Mouse (Mus musculus) intestine, postnatal 0 days (tissue): Measurements from ENCODE around the gene Tfec. TPM values are rescaled to one million over a fixed set of nuclear protein-coding genes. Genes with fewer than 3 reads are reported as not detected.

Experiments used
- ATAC-seq: fragments of 200-750 bp; cut with Nextera tagmentation; 2 replicates; pipeline ENCODE4 v1.8.0; 2017; ENCODE audit warnings: mild to moderate bottlenecking, moderate TSS enrichment, moderate library complexity
- H3K27ac ChIP-seq: fragments of 300-500 bp; sonication (generic); 2 replicates; pipeline ENCODE4 v1.5.1; 2014; ENCODE audit warnings: mild to moderate bottlenecking, low read depth, low read length, moderate library complexity
- H3K27me3 ChIP-seq: fragments of 300-500 bp; sonication (generic); replicated peaks from 2 replicates; pipeline ENCODE4 v1.6.1; 2014; ENCODE audit warnings: low read length, mixed read lengths; ENCODE audit not compliant: control insufficient read depth, insufficient read depth
- H3K36me3 ChIP-seq: fragments of 300-500 bp; sonication (generic); 2 replicates; pipeline ENCODE4 v1.6.1; 2014; ENCODE audit warnings: mild to moderate bottlenecking, moderate library complexity; ENCODE audit not compliant: control insufficient read depth, insufficient read depth
- H3K4me1 ChIP-seq: fragments of 300-500 bp; sonication (generic); replicated peaks from 2 replicates; pipeline ENCODE4 v1.6.1; 2014; ENCODE audit warnings: antibody characterized with exemption, low read length, mixed read lengths; ENCODE audit not compliant: control insufficient read depth, insufficient read depth
- H3K4me2 ChIP-seq: fragments of 300-500 bp; sonication (generic); replicated peaks from 2 replicates; pipeline ENCODE4 v1.6.1; 2014; ENCODE audit warnings: low read depth, mild to moderate bottlenecking, moderate library complexity
- H3K4me3 ChIP-seq: fragments of 300-500 bp; sonication (generic); 2 replicates; pipeline ENCODE4 v1.5.1; 2014; ENCODE audit warnings: low read depth, low read length
- H3K9ac ChIP-seq: fragments of 300-500 bp; sonication (generic); 2 replicates; pipeline ENCODE4 v1.6.1; 2014; ENCODE audit warnings: mild to moderate bottlenecking, low read depth, low read length
- H3K9me3 ChIP-seq: fragments of 300-500 bp; sonication (generic); 2 replicates; pipeline ENCODE4 v1.6.1; 2016; ENCODE audit warnings: mixed run types; ENCODE audit not compliant: control insufficient read depth
- CTCF ChIP-seq: sonication (generic); IDR thresholded peaks from 2 replicates; pipeline ENCODE4 v1.5.1; 2016; ENCODE audit warnings: low read depth, mild to moderate bottlenecking, control low read depth, antibody characterized with exemption, moderate library complexity
- WGBS: fragments of 180-500 bp; shearing (Covaris S2); extraction: QIAGEN DNeasy Blood & Tissue Kit; methylation state at CpG from one replicate; pipeline ENCODE4 v1.1.7; 2014; 5-methylcytosine and 5-hydroxymethylcytosine counted together
- polyA plus RNA-seq: library from polyadenylated mRNA; unstranded; fragments of >200 nt; fragmentation: Nextera tagmentation; extraction: Ambion mirVana; gene quantifications from 2 replicates; pipeline ENCODE4 v1.2.1, GENCODE M21; 2015

Tfec gene
- polyA plus RNA-seq, 1 experiment from 2014 or later = 79.5 TPM

GRCm38 (mm10) chr6:16821985-16822384, 76.3 kb downstream of the Tfec start:
- WGBS = 59% methylated on average over 1 of the region's 1 CpGs
- H3K9ac ChIP-seq = no peak overlapping the region
- no peaks in the 10 kb centered on the region for H3K4me1 ChIP-seq
- no peaks in the 10 kb centered on the region for H3K9me3 ChIP-seq
- no peak overlapping the region for H3K4me2 ChIP-seq
- no peak for TF ChIP-seq CTCF
- no peak overlapping the region for H3K27ac ChIP-seq
- no peak for ATAC-seq
- no peaks in the 10 kb centered on the region for H3K36me3 ChIP-seq
- no peak overlapping the region for H3K4me3 ChIP-seq
- no peaks in the 10 kb centered on the region for H3K27me3 ChIP-seq

DNA sequence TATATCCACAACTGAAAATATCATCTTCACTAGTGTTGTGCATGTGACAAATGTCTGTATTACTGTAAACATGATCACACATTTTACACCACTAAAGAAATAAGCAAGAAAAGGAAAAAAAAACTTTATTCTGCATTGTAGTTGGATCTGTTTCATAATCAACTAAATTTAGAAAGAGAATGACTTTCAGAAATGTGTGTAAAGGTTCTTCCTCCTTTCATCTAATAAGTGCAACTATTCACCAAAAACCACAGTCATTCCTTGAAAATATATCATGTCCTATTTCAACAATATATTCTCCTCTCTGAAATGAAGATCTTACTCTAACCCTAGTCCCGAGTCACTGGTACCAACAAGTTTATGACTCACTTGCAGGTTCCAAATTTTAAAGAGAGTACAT, 91.9 kb downstream of the Tfec start:
- Histone ChIP-seq H3K4me1 (no peaks in the 10 kb centered on the region), H3K27ac (no peak overlapping the region), H3K4me2 (no peak overlapping the region), H3K27me3 (no peaks in the 10 kb centered on the region), H3K36me3 (no peaks in the 10 kb centered on the region), H3K9ac (no peak overlapping the region), H3K9me3 (no peaks in the 10 kb centered on the region), H3K4me3 (no peak overlapping the region)
- no peak for ATAC-seq
- TF ChIP-seq CTCF = no peak
- WGBS = 81% methylated on average over 1 of the region's 1 CpGs

DNA sequence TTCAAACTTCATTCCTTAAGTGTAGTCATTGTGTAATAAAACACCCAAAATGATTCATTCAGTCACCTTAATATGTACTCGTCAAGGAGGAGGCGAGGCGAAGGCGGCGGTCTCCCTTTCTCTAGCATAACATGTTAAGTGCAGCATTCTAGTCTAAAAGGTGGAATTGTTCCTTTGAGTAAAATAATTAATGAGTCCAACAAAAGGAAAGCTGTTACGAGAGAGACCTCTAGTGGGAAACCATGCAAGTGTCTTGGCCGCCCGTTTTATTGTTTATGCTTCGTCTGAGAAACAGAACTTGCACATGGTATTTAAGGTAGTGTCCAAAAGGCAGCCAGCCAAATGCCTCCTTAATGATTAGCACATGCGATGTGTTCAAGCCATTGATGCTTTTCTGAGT, 100.6 kb downstream of the Tfec start:
- Histone ChIP-seq H3K27ac (no peak overlapping the region), H3K4me3 (no peak overlapping the region), H3K36me3 (no peaks in the 10 kb centered on the region), H3K9ac (no peak overlapping the region), H3K4me1 (no peaks in the 10 kb centered on the region), H3K4me2 (no peak overlapping the region), H3K9me3 (no peaks in the 10 kb centered on the region), H3K27me3 (no peaks in the 10 kb centered on the region)
- TF ChIP-seq CTCF = peak; percentile 69
- WGBS = 21% methylated on average over 10 of the region's 10 CpGs
- no peak for ATAC-seq

DNA sequence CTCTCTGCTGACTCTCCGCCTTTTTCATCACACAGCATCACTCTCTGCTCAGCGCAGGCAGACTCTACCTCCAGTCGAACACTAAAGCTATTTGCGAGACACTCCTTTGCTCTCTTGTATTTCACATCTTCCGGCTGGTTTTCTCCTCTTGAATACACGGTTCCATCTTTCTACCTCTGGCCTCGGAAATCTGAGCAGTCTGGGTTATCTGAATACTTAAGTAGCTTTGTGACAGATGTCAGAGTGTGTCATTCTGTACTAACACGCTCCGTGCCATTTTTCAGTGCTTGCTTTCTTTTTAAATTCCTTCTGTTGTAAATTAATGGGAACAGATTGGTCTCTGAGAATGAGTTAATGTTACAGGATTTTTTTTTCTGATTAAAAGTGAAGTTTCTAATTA, 101.3 kb downstream of the Tfec start:
- H3K9ac ChIP-seq = no peak overlapping the region
- no peak for TF ChIP-seq CTCF
- no peak overlapping the region for H3K27ac ChIP-seq
- WGBS = 69% methylated on average over 9 of the region's 9 CpGs
- no peak overlapping the region for H3K4me2 ChIP-seq
- H3K4me1 ChIP-seq = no peaks in the 10 kb centered on the region
- no peak overlapping the region for H3K4me3 ChIP-seq
- no peak for ATAC-seq
- H3K36me3 ChIP-seq = no peaks in the 10 kb centered on the region
- H3K9me3 ChIP-seq = no peaks in the 10 kb centered on the region
- no peaks in the 10 kb centered on the region for H3K27me3 ChIP-seq

DNA sequence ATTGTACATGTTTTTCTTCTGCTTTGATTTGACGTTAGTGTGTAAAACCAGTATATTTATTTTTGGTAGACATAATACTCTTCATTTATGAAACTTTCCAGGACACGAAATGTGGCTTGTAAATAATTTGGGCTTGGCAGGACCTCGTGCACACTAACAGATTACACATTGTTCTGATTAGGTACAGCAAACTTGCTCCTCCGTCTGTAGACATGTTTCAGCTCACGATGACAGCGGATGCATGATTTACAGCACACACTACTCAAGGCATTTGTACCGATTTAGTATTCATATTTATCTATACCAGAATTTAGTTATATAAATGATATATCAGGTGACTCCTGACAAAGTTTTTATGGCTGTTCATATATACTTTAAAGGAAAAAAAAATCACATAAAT, 104.2 kb downstream of the Tfec start:
- Histone ChIP-seq H3K36me3 (no peaks in the 10 kb centered on the region), H3K27me3 (no peaks in the 10 kb centered on the region), H3K27ac (no peak overlapping the region), H3K4me2 (no peak overlapping the region), H3K9me3 (no peaks in the 10 kb centered on the region), H3K4me3 (no peak overlapping the region), H3K4me1 (no peaks in the 10 kb centered on the region), H3K9ac (no peak overlapping the region)
- 59% methylated on average over 7 of the region's 7 CpGs for WGBS
- no peak for TF ChIP-seq CTCF
- ATAC-seq = no peak

DNA sequence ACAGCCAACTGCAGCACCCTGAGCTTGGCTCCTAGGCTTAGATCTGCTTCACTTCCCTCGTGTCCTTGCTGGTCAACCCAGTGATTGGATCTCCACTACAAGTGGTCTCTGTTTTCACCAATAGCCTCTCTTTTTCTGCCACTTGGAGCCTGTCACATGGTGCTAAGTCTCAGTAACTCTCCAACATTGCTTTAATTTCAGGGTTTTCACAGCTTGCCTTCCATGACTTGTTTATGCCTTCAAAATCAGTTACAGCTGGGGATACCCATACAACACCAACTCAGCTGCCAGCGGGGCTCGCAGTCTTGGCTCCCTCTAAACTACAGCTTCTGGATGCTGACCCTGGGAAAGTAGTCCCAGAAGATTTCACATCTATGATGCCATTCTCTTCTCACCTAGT, 113.1 kb downstream of the Tfec start:
- no peak overlapping the region for H3K9ac ChIP-seq
- H3K27me3 ChIP-seq = no peaks in the 10 kb centered on the region
- H3K9me3 ChIP-seq = no peaks in the 10 kb centered on the region
- TF ChIP-seq CTCF = no peak
- no peak overlapping the region for H3K4me2 ChIP-seq
- WGBS = 86% methylated on average over 3 of the region's 3 CpGs
- H3K27ac ChIP-seq = no peak overlapping the region
- no peak for ATAC-seq
- no peaks in the 10 kb centered on the region for H3K36me3 ChIP-seq
- H3K4me3 ChIP-seq = no peak overlapping the region
- H3K4me1 ChIP-seq = no peaks in the 10 kb centered on the region

Other genes starting within 250 kb of the Tfec start
- 74.2 and 79.4 TPM in 2 replicates for gene Tes, start 166.7 kb upstream of the Tfec start, polyA plus RNA-seq